Mouse (Mus musculus) liver, postnatal 0 days (tissue): Measurements from ENCODE around the gene Tcf21. TPM values are rescaled to one million over a fixed set of nuclear protein-coding genes. Genes with fewer than 3 reads are reported as not detected.

Source experiments
- ATAC-seq: fragments of 200-750 bp; cut with Nextera tagmentation; 2 replicates; pipeline ENCODE4 v1.8.0; 2017; ENCODE audit warnings: mild to moderate bottlenecking, moderate library complexity
- DNase-seq: peaks from one replicate; pipeline ENCODE4 v3.0.0-alpha.2; 2016
- H3K27ac ChIP-seq: fragments of 300-500 bp; sonication (generic); 2 replicates; pipeline ENCODE4 v1.5.1; 2014; ENCODE audit warnings: antibody characterized with exemption, moderate library complexity, mild to moderate bottlenecking, low read depth
- H3K27me3 ChIP-seq: fragments of 300-500 bp; sonication (generic); 2 replicates; pipeline ENCODE4 v1.6.1; 2014; ENCODE audit warnings: low read length, control low read depth, mixed read lengths; ENCODE audit not compliant: insufficient read depth
- H3K36me3 ChIP-seq: fragments of 300-500 bp; sonication (generic); replicated peaks from 2 replicates; pipeline ENCODE4 v1.6.1; 2014; ENCODE audit warnings: mild to moderate bottlenecking, control low read depth, low read length, moderate library complexity, mixed read lengths; ENCODE audit not compliant: insufficient read depth
- H3K4me1 ChIP-seq: fragments of 300-500 bp; sonication (generic); 2 replicates; pipeline ENCODE4 v1.6.1; 2014; ENCODE audit warnings: antibody characterized with exemption, mild to moderate bottlenecking, control low read depth; ENCODE audit not compliant: insufficient read depth
- H3K4me2 ChIP-seq: fragments of 300-500 bp; sonication (generic); 2 replicates; pipeline ENCODE4 v1.6.1; 2014; ENCODE audit warnings: low read depth, mild to moderate bottlenecking, low read length, moderate library complexity, mixed read lengths
- H3K4me3 ChIP-seq: fragments of 300-500 bp; sonication (generic); 2 replicates; pipeline ENCODE4 v1.5.1; 2014; ENCODE audit warnings: low read depth, low read length
- H3K9ac ChIP-seq: fragments of 300-500 bp; sonication (generic); replicated peaks from 2 replicates; pipeline ENCODE4 v1.6.1; 2014; ENCODE audit warnings: mild to moderate bottlenecking, moderate library complexity
- H3K9me3 ChIP-seq: fragments of 300-500 bp; sonication (generic); 2 replicates; pipeline ENCODE4 v1.6.1; 2016; ENCODE audit warnings: mild to moderate bottlenecking, control low read depth, low read length, mixed read lengths
- CTCF ChIP-seq: sonication (generic); IDR thresholded peaks from 2 replicates; pipeline ENCODE4 v1.5.1; 2016; ENCODE audit warnings: antibody characterized with exemption, low read depth
- EP300 ChIP-seq: IDR thresholded peaks from 2 replicates; pipeline ENCODE4 v1.6.1; 2016; ENCODE audit warnings: antibody characterized with exemption, low read depth, mild to moderate bottlenecking
- WGBS: fragments of 180-500 bp; shearing (Covaris S2); extraction: QIAGEN DNeasy Blood & Tissue Kit; methylation state at CpG from one replicate; pipeline ENCODE4 v1.1.7; 2014; ENCODE audit not compliant: insufficient replicate concordance; 5-methylcytosine and 5-hydroxymethylcytosine counted together
- polyA plus RNA-seq: library from polyadenylated mRNA; unstranded; fragments of >200 nt; fragmentation: Nextera tagmentation; extraction: Ambion mirVana; gene quantifications from 2 replicates; pipeline ENCODE4 v1.2.1, GENCODE M21; 2015

The Tcf21 gene
- polyA plus RNA-seq, 1 experiment from 2014 or later, result 12.9 TPM

- Histone ChIP-seq H3K4me2 (no peak overlapping the region), H3K9me3 (no peaks in the 10 kb centered on the region), H3K27me3 (peaks cover 38% of the 10 kb centered on the region), H3K4me3 (no peak overlapping the region), H3K27ac (no peak overlapping the region), H3K9ac (no peak overlapping the region), H3K4me1 (no peaks in the 10 kb centered on the region), H3K36me3 (no peaks in the 10 kb centered on the region)
- WGBS, result 19% methylated on average over 5 of the region's 5 CpGs
- no peak for TF ChIP-seq EP300
- TF ChIP-seq CTCF, result no peak
- DNase-seq, result no peak
- no peak for ATAC-seq
Observed at GRCm38 (mm10) chr10:22822486-22822885, 2.5 kb upstream of the Tcf21 start.

GRCm38 (mm10) chr10:22821709-22822108 lies 1.7 kb upstream of the Tcf21 start:
- ATAC-seq, result no peak
- TF ChIP-seq CTCF (no peak), EP300 (no peak)
- no peak overlapping the region for H3K27ac ChIP-seq

GRCm38 (mm10) chr10:22821267-22821666 lies 1.3 kb upstream of the Tcf21 start:
- Histone ChIP-seq H3K4me3 (no peak overlapping the region), H3K4me1 (no peaks in the 10 kb centered on the region)

More at GRCm38 (mm10) chr10:22821709-22822108, 1.7 kb upstream of the Tcf21 start:
- no peak overlapping the region for H3K9ac ChIP-seq
- 14% methylated on average over 5 of the region's 5 CpGs for WGBS
- H3K36me3 ChIP-seq, result no peaks in the 10 kb centered on the region
- DNase-seq, result no peak
- H3K4me2 ChIP-seq, result no peak overlapping the region
- no peaks in the 10 kb centered on the region for H3K4me1 ChIP-seq
- no peaks in the 10 kb centered on the region for H3K9me3 ChIP-seq
- no peak overlapping the region for H3K4me3 ChIP-seq
- peaks cover 40% of the 10 kb centered on the region for H3K27me3 ChIP-seq

GRCm38 (mm10) chr10:22820841-22821240 lies 867 bp upstream of the Tcf21 start:
- Histone ChIP-seq H3K4me1 (no peaks in the 10 kb centered on the region), H3K9ac (no peak overlapping the region), H3K27me3 (peaks cover 48% of the 10 kb centered on the region), H3K36me3 (no peaks in the 10 kb centered on the region), H3K27ac (no peak overlapping the region), H3K4me3 (no peak overlapping the region), H3K9me3 (no peaks in the 10 kb centered on the region), H3K4me2 (no peak overlapping the region)
- DNase-seq (no peak), ATAC-seq (no peak)
- TF ChIP-seq CTCF, result no peak
- WGBS, result 37% methylated on average over 2 of the region's 2 CpGs

More at GRCm38 (mm10) chr10:22821267-22821666, 1.3 kb upstream of the Tcf21 start:
- H3K9ac ChIP-seq, result no peak overlapping the region
- H3K27ac ChIP-seq, result no peak overlapping the region
- DNase-seq (no peak), ATAC-seq (no peak)
- TF ChIP-seq EP300 (no peak), CTCF (no peak)
- no peak overlapping the region for H3K4me2 ChIP-seq
- 31% methylated on average over 1 of the region's 1 CpGs for WGBS
- no peaks in the 10 kb centered on the region for H3K36me3 ChIP-seq
- H3K27me3 ChIP-seq, result peaks cover 44% of the 10 kb centered on the region
- H3K9me3 ChIP-seq, result no peaks in the 10 kb centered on the region

DNA sequence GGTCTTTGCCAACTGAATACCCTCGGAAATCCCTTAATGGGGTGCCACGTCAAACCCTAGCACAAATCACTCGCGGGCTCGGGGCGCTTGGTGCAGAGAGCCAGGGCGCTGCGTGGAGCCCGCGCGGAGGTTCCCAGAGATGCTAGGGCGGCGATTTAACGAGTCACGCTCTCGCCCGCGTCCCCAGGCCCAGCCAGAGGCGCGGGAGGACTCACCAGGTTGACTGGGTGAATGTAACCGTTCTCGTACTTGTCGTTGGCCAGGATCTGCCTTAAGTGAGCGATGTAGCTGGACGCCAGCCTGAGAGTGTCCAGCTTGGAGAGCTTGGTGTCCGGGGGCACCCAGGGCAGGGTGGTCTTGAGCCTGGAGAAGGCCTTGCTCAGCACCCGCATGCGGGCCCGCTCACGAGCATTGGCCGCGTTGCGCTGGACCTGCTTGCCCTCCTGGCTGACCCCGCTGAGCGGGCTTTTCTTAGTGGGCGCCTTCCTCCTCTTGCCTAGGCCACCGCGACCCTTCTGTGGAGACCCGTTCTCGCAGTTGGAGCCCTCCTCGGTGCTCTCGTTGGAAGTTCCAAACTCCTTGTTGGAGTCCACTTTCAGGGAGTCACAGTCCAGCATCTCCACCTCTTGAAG lies 619 bp downstream of the Tcf21 start:
- Histone ChIP-seq H3K9ac (0 out of 2 replicates have a peak overlapping the region, but pooled peaks have one; percentile 47), H3K4me2 (no peak overlapping the region), H3K27me3 (peaks cover 62% of the 10 kb centered on the region), H3K4me1 (no peaks in the 10 kb centered on the region), H3K9me3 (no peaks in the 10 kb centered on the region), H3K27ac (0 out of 2 replicates have a peak overlapping the region, but pooled peaks have one; percentile 25), H3K36me3 (no peaks in the 10 kb centered on the region), H3K4me3 (peak overlapping the region; percentile 17; the same call in 1 of the 2 replicates)
- WGBS, result 3% methylated on average over 40 of the region's 42 CpGs
- DNase-seq, result no peak
- ATAC-seq, result no peak
- TF ChIP-seq EP300 (no peak), CTCF (no peak)

GRCm38 (mm10) chr10:22818600-22819238 lies 1.3 kb downstream of the Tcf21 start:
- Histone ChIP-seq H3K27ac (0 out of 2 replicates have a peak overlapping the region, but pooled peaks have one; percentile 25), H3K4me2 (no peak overlapping the region), H3K4me1 (no peaks in the 10 kb centered on the region), H3K36me3 (no peaks in the 10 kb centered on the region), H3K9ac (no peak overlapping the region), H3K9me3 (no peaks in the 10 kb centered on the region), H3K4me3 (peak overlapping the region; percentile 17), H3K27me3 (peaks cover 66% of the 10 kb centered on the region)
- TF ChIP-seq CTCF, result no peak
- TF ChIP-seq EP300, result no peak
- DNase-seq, result no peak
- ATAC-seq, result no peak
- WGBS, result 2% methylated on average over 12 of the region's 12 CpGs
